In genomic region chr1:187175991-187176390, GRCm38 (mm10) we compare ENCODE assay signal across 19 mouse cellular contexts. TPM values are rescaled to one million over a fixed set of nuclear protein-coding genes. Genes with fewer than 3 reads are reported as not detected.
"Had no signal": no experiment of that assay in that cellular context is flagged by ENCODE, and none has a peak within 500 bp of the region (broad histone marks: within the 10 kb centered on the region; RNA-seq: fewer than 3 reads in every experiment).

No protein-coding gene starts in this region.

- H3K4me3 ChIP-seq: neural tube, embryonic 13.5 days; neural tube, embryonic 15.5 days; stomach, embryonic 15.5 days had no signal

- H3K4me1 ChIP-seq: neural tube, embryonic 13.5 days; neural tube, embryonic 15.5 days; stomach, embryonic 15.5 days had no signal

- H3K9ac ChIP-seq: neural tube, embryonic 13.5 days; neural tube, embryonic 15.5 days; stomach, embryonic 15.5 days had no signal

- H3K27me3 ChIP-seq: neural tube, embryonic 13.5 days; neural tube, embryonic 15.5 days; stomach, embryonic 15.5 days had no signal

- H3K36me3 ChIP-seq: neural tube, embryonic 13.5 days; neural tube, embryonic 15.5 days; stomach, embryonic 15.5 days had no signal

- H3K9me3 ChIP-seq: neural tube, embryonic 13.5 days; neural tube, embryonic 15.5 days; stomach, embryonic 15.5 days had no signal

- H3K4me2 ChIP-seq: neural tube, embryonic 13.5 days; neural tube, embryonic 15.5 days; stomach, embryonic 15.5 days had no signal

- DNase-seq: retina, postnatal 1 day; right cerebral cortex, adult 18-20 months; right cerebral cortex, postnatal 14 days; right cerebral cortex, postnatal 25 days; right cerebral cortex, postnatal 4 days; spleen, adult 18-20 months; thymus, adult 18-20 months; thymus, adult 2 months; thymus, postnatal 14 days; thymus, postnatal 25 days; thymus, postnatal 36 days; thymus, postnatal 4 days had no signal

- H3K27ac ChIP-seq: neural tube, embryonic 13.5 days; neural tube, embryonic 15.5 days; stomach, embryonic 15.5 days; stomach, postnatal 0 days had no signal

RNA-seq across cellular contexts. Expression of gene Spata17, which starts 39.3 kb away (rescaled TPM):
- total RNA-seq: neutrophil, adult 5-6 weeks had no signal
- polyA plus RNA-seq: small intestine, adult 2 months; spleen, adult 2 months had no signal
